Mouse (Mus musculus): ENCODE measurements at regions not wholly inside any gene's neighbourhood (a gene's known extent, or its start where the extent isn't known, plus 50 kb on each side); places are given as distances from the start of the nearest gene placed in this dataset.

DNA sequence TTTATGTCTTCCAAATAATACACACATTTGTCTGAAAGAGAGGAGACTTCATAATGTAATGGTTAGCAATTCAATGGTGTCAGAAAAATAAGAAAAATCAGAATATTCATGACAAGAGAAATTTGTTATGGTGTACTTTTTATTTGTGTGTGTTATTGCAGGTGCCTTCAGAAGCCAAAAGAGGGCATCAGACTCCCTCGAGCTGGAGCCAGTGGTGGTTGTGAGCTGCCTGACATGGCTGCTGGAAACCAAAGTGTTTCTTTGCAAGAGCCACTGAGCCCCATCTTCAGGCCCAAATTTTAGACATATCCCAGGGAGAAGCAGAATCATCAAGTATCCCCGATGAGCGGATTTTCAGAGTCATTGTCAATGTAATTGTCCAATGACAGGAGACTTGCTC lies 81.9 kb downstream of the Tm2d3 start:
- DNase-seq (ENCODE audit: low spot score): no peak
- WGBS: 76% methylated on average over 3 of the region's 3 CpGs
- Histone ChIP-seq H3K4me2 (ENCODE audit: low read depth, low read length, poor library complexity, severe bottlenecking) (no peak overlapping the region), H3K36me3 (ENCODE audit: insufficient read depth, low read length) (no peaks in the 10 kb centered on the region), H3K4me3 (ENCODE audit: low read depth, low read length) (no peak overlapping the region), H3K27me3 (ENCODE audit: insufficient read depth, low read length) (no peaks in the 10 kb centered on the region), H3K4me1 (ENCODE audit: insufficient read depth, low read length) (no peaks in the 10 kb centered on the region), H3K27ac (ENCODE audit: low read depth, low read length) (no peak overlapping the region), H3K9me3 (ENCODE audit: low read length) (no peaks in the 10 kb centered on the region), H3K9ac (replicated peaks; ENCODE audit: low read length, poor library complexity, severe bottlenecking) (no peak overlapping the region)
- TF ChIP-seq CTCF (IDR thresholded peaks at IDR 0.05): peak; percentile 24; the same call in 1 of the 2 replicates
- ATAC-seq (ENCODE audit: low FRiP score): no peak

DNA sequence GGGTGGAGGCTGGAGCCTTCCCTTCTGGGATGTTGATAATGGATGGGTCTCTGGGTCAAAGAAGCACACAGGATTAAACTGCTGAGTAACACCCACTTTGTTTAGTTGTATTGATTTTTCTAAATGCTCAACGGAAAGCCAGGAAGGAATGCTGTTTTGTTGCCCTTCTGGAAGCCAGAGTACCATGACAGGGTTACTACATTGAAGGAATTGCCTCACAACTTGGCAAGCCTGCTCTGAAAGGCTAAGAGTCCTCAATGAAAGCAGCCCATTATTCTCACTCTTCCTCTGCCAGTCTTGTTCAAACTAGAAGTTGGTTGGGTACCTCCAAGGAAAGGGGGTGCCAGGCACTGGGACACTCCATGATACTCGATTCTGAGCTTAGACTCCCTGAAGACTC lies 83.0 kb downstream of the Tm2d3 start:
- no peaks in the 10 kb centered on the region for H3K9me3 ChIP-seq (ENCODE audit: low read length)
- H3K9ac ChIP-seq (replicated peaks; ENCODE audit: low read length, poor library complexity, severe bottlenecking): no peak overlapping the region
- DNase-seq (ENCODE audit: low spot score) (no peak), ATAC-seq (ENCODE audit: low FRiP score) (no peak)
- no peak overlapping the region for H3K27ac ChIP-seq (ENCODE audit: low read depth, low read length)
- no peak for TF ChIP-seq CTCF (IDR thresholded peaks at IDR 0.05)
- 42% methylated on average over 2 of the region's 2 CpGs for WGBS
- H3K4me1 ChIP-seq (ENCODE audit: insufficient read depth, low read length): no peaks in the 10 kb centered on the region
- no peaks in the 10 kb centered on the region for H3K27me3 ChIP-seq (ENCODE audit: insufficient read depth, low read length)
- H3K4me3 ChIP-seq (ENCODE audit: low read depth, low read length): no peak overlapping the region
- no peaks in the 10 kb centered on the region for H3K36me3 ChIP-seq (ENCODE audit: insufficient read depth, low read length)
- no peak overlapping the region for H3K4me2 ChIP-seq (ENCODE audit: low read depth, low read length, poor library complexity, severe bottlenecking)

DNA sequence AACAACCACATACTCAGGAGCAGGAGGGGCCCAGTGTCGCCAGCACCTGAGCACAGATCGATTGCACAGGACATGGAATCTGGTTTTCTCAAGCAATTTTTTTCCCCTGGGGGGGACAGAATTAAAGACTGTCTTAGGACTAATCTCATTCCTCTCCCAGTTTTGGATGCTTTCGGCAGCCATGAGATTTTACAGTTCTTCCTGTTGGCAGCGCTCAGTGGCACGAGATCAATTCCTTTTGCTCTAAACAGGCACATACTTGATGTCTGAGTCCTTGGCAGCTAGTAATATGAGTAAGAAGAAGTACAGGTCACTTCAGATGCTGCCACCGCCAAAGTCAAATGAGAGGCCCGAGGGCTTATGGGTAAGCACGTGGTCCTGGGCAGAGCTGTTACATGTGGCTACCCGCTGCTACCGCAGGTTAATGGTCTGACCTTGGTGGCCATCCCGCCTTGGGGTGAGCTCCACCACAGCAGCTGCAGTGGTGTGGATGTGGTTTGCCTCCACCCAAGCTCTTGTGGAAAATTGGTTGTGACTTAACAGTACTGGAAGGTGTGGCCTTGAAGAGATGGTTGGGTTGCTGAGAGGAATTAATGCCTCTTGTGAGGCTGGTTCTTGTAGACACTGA lies 83.5 kb downstream of the Tm2d3 start:
- H3K36me3 ChIP-seq (ENCODE audit: insufficient read depth, low read length): no peaks in the 10 kb centered on the region
- 93% methylated on average over 11 of the region's 11 CpGs for WGBS
- H3K27ac ChIP-seq (ENCODE audit: low read depth, low read length): no peak overlapping the region
- H3K4me3 ChIP-seq (ENCODE audit: low read depth, low read length): no peak overlapping the region
- no peaks in the 10 kb centered on the region for H3K9me3 ChIP-seq (ENCODE audit: low read length)
- no peak for TF ChIP-seq CTCF (IDR thresholded peaks at IDR 0.05)
- H3K27me3 ChIP-seq (ENCODE audit: insufficient read depth, low read length): no peaks in the 10 kb centered on the region
- no peaks in the 10 kb centered on the region for H3K4me1 ChIP-seq (ENCODE audit: insufficient read depth, low read length)
- H3K4me2 ChIP-seq (ENCODE audit: low read depth, low read length, poor library complexity, severe bottlenecking): no peak overlapping the region
- ATAC-seq (ENCODE audit: low FRiP score): no peak
- DNase-seq (ENCODE audit: low spot score): no peak
- no peak overlapping the region for H3K9ac ChIP-seq (replicated peaks; ENCODE audit: low read length, poor library complexity, severe bottlenecking)

DNA sequence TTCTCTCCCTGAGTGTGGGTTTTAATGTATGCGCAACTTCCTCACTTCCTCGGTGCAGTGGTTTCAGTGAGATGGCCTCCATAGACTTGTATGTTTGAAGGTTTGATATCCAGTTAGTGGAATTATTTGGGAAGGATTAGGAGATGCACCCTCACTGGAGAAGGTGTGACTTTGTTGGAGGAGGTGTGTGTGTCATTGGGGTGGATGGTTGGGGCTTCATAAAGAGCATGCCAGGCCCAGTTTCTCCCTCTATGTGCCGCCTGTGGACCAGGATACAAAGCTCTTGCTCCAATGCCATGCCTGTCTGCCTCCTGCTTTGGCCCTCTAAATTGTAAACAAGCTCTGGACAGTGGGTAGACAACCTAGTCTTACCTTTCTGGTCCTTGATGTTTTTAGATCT lies 84.0 kb downstream of the Tm2d3 start:
- TF ChIP-seq CTCF (IDR thresholded peaks at IDR 0.05): no peak
- 92% methylated on average over 3 of the region's 3 CpGs for WGBS
- no peaks in the 10 kb centered on the region for H3K27me3 ChIP-seq (ENCODE audit: insufficient read depth, low read length)
- H3K9ac ChIP-seq (replicated peaks; ENCODE audit: low read length, poor library complexity, severe bottlenecking): no peak overlapping the region
- H3K9me3 ChIP-seq (ENCODE audit: low read length): no peaks in the 10 kb centered on the region
- no peak overlapping the region for H3K27ac ChIP-seq (ENCODE audit: low read depth, low read length)
- ATAC-seq (ENCODE audit: low FRiP score): no peak
- no peak overlapping the region for H3K4me3 ChIP-seq (ENCODE audit: low read depth, low read length)
- H3K36me3 ChIP-seq (ENCODE audit: insufficient read depth, low read length): no peaks in the 10 kb centered on the region
- no peaks in the 10 kb centered on the region for H3K4me1 ChIP-seq (ENCODE audit: insufficient read depth, low read length)
- no peak for DNase-seq (ENCODE audit: low spot score)
- H3K4me2 ChIP-seq (ENCODE audit: low read depth, low read length, poor library complexity, severe bottlenecking): no peak overlapping the region

DNA sequence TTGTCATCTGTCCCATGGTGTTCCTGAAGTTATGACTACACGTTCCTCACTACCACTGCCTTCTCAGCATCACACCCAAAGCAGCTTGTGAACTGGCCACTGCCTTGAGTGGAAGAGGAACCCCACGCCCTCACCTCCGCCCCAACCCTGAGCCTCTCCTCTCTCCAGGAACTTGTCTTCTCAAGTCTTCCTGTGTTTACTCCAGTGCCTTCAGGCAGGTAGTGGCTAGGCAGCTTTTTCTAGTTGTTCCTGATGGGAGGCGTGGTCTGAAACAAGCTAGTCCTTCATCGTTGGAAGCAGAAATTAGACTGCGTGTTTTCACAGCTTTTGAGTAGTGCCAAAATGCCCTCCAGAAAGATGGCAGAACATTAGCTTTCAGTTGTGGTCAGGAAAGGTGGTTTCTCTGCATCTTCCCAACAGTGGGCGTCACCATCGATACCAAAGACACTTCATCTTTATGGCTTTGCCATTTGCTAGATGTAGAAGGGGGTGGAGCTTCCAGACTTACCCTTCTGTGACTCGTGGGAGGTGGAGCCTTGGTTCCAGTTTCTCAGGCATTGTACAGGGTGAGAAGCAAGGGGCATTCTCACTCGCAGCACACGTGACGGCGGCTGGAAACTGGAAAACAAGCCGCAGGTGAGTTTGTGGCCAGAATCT lies 81.7 kb upstream of the Pcsk6 start:
- no peak for TF ChIP-seq CTCF (IDR thresholded peaks at IDR 0.05)
- Histone ChIP-seq H3K27me3 (ENCODE audit: insufficient read depth, low read length) (no peaks in the 10 kb centered on the region), H3K4me1 (ENCODE audit: insufficient read depth, low read length) (no peaks in the 10 kb centered on the region), H3K4me2 (ENCODE audit: low read depth, low read length, poor library complexity, severe bottlenecking) (no peak overlapping the region), H3K36me3 (ENCODE audit: insufficient read depth, low read length) (no peaks in the 10 kb centered on the region), H3K27ac (ENCODE audit: low read depth, low read length) (no peak overlapping the region), H3K9ac (replicated peaks; ENCODE audit: low read length, poor library complexity, severe bottlenecking) (no peak overlapping the region), H3K4me3 (ENCODE audit: low read depth, low read length) (no peak overlapping the region), H3K9me3 (ENCODE audit: low read length) (no peaks in the 10 kb centered on the region)
- ATAC-seq (ENCODE audit: low FRiP score) (no peak), DNase-seq (ENCODE audit: low spot score) (no peak)
- 83% methylated on average over 14 of the region's 14 CpGs for WGBS

DNA sequence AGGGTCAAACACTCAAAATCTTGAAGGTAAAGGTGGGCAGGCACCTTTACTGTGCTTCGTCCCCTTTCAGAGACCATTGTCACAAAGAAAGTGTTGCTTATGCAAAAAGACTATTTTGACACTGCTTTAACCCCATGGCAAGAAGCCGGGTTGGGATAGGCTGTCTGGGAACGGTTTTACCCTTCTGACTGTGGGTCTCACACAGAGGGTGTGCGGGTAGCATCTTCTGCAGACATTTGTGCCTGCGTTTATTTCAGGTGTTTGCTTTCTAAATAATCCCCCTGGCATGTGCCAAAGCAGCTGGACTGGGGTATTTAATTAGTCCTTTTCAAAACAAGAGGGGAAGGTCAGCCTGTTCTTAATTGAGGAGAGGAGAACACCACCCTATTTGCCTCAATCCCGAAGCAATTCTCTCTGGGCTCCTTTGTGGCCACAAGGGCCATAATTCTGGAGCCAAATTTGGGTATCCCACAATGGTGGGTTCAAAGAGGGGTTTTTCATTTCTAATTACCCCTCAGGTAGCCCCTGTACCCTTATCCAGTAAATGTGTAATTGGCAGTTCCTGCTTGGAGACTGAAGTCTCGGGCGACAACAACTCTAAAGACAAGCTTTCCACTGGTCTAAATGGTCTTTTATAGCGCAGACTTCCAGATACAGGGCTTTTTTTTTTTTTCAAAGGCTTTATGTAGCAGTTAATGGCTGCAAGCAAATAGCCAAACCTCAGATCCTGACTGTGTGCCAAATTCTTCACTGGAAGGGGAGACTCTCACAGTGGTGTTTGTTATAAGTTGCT lies 80.8 kb upstream of the Pcsk6 start:
- DNase-seq (ENCODE audit: low spot score) (no peak), ATAC-seq (ENCODE audit: low FRiP score) (no peak)
- WGBS: 65% methylated on average over 9 of the region's 9 CpGs
- TF ChIP-seq CTCF (IDR thresholded peaks at IDR 0.05): no peak
- H3K9me3 ChIP-seq (ENCODE audit: low read length): no peaks in the 10 kb centered on the region
- H3K27ac ChIP-seq (ENCODE audit: low read depth, low read length): no peak overlapping the region
- H3K4me2 ChIP-seq (ENCODE audit: low read depth, low read length, poor library complexity, severe bottlenecking): no peak overlapping the region
- H3K36me3 ChIP-seq (ENCODE audit: insufficient read depth, low read length): no peaks in the 10 kb centered on the region
- H3K4me3 ChIP-seq (ENCODE audit: low read depth, low read length): no peak overlapping the region
- no peak overlapping the region for H3K9ac ChIP-seq (replicated peaks; ENCODE audit: low read length, poor library complexity, severe bottlenecking)
- H3K4me1 ChIP-seq (ENCODE audit: insufficient read depth, low read length): no peaks in the 10 kb centered on the region
- no peaks in the 10 kb centered on the region for H3K27me3 ChIP-seq (ENCODE audit: insufficient read depth, low read length)

Data from midbrain, postnatal 0 days (tissue).